Mouse (Mus musculus) testis, adult 2 months (tissue): ENCODE measurements around the gene Prune2. TPM values are rescaled to one million over a fixed set of nuclear protein-coding genes. Genes with fewer than 3 reads are reported as not detected.

Experiments
- H3K27ac ChIP-seq: fragments of 200-500 bp; 2 replicates; pipeline ENCODE4 v1.5.1; 2012; ENCODE audit warnings: low read depth, low read length; ENCODE audit not compliant: control insufficient read depth, insufficient read depth
- H3K27me3 ChIP-seq: fragments of 200-500 bp; 2 replicates; pipeline ENCODE4 v1.6.1; 2012; ENCODE audit warnings: mild to moderate bottlenecking, low read length, moderate library complexity; ENCODE audit not compliant: control insufficient read depth, insufficient read depth
- H3K36me3 ChIP-seq: fragments of 200-500 bp; 2 replicates; pipeline ENCODE4 v1.6.1; 2012; ENCODE audit warnings: mild to moderate bottlenecking, low read length; ENCODE audit not compliant: control insufficient read depth, insufficient read depth
- H3K4me1 ChIP-seq: fragments of 200-500 bp; 2 replicates; pipeline ENCODE4 v1.6.1; 2012; ENCODE audit warnings: low read length; ENCODE audit not compliant: control insufficient read depth, insufficient read depth
- H3K4me3 ChIP-seq: fragments of 200-500 bp; 2 replicates; pipeline ENCODE4 v1.5.1; 2012; ENCODE audit warnings: low read depth, mild to moderate bottlenecking, low read length, moderate library complexity, mixed read lengths; ENCODE audit not compliant: control insufficient read depth
- CTCF ChIP-seq: fragments of 200-500 bp; IDR thresholded peaks from 2 replicates; pipeline ENCODE4 v1.5.1; 2012; ENCODE audit warnings: low read depth, mild to moderate bottlenecking, inconsistent platforms, low read length, moderate library complexity; ENCODE audit not compliant: control insufficient read depth, insufficient read depth, insufficient replicate concordance
- POLR2A ChIP-seq: fragments of 200-500 bp; IDR thresholded peaks from 2 replicates; pipeline ENCODE4 v1.6.1; 2012; ENCODE audit warnings: low read depth, mild to moderate bottlenecking, inconsistent platforms, low read length, moderate library complexity; ENCODE audit not compliant: control insufficient read depth
- polyA plus RNA-seq: library from polyadenylated mRNA; depleted of rRNA; stranded (reverse); fragments of >200 nt; gene quantifications from 2 replicates; pipeline ENCODE4 v1.2.3, GENCODE M21; 2012

The Prune2 gene
- polyA plus RNA-seq, 1 experiment: 0.27 TPM

DNA sequence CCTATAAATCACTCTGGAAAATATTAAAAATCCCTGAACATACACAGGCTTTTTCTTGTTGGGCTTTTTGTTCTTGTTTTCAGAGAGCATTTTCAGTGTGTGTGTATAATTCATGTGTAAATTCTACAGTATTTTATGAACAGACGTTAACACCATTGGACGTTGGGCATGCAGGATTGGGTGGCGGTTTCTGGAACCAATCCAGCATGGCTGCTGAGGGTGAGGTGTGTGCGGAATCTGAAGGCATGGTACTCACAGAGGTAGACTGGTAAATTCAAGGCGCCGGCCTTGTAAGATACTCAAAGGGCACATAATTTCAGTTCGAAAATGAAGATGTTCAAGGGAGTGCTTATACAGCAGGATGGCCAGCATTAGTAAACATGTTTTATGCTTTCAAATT, 251.2 kb downstream of the Prune2 start:
- no peaks in the 10 kb centered on the region for H3K27me3 ChIP-seq
- no peaks in the 10 kb centered on the region for H3K4me1 ChIP-seq
- H3K27ac ChIP-seq: no peak overlapping the region
- no peak for TF ChIP-seq CTCF
- TF ChIP-seq POLR2A: no peak
- no peaks in the 10 kb centered on the region for H3K36me3 ChIP-seq
- H3K4me3 ChIP-seq: no peak overlapping the region

DNA sequence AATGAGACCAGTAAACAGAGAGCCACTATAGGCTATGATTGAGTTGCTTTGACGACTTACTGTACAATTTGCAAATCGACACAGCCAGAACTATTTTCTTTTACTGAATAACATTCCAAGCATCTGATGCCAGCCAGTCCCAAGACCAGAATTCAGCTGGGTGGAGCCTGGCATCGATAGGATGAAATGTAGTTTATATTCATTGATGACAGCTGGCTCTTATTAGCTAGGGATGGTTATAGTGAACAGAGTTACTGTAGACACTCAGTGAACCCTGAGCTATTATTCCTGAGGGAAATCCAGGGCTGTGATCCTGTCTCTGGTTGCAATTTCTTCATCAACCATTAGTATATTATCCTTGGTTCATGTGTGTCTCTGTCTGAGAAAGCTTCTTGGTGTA, 254.6 kb downstream of the Prune2 start:
- Histone ChIP-seq H3K36me3 (no peaks in the 10 kb centered on the region), H3K4me1 (no peaks in the 10 kb centered on the region), H3K27ac (no peak overlapping the region), H3K27me3 (no peaks in the 10 kb centered on the region), H3K4me3 (no peak overlapping the region)
- TF ChIP-seq CTCF: no peak
- TF ChIP-seq POLR2A: no peak

DNA sequence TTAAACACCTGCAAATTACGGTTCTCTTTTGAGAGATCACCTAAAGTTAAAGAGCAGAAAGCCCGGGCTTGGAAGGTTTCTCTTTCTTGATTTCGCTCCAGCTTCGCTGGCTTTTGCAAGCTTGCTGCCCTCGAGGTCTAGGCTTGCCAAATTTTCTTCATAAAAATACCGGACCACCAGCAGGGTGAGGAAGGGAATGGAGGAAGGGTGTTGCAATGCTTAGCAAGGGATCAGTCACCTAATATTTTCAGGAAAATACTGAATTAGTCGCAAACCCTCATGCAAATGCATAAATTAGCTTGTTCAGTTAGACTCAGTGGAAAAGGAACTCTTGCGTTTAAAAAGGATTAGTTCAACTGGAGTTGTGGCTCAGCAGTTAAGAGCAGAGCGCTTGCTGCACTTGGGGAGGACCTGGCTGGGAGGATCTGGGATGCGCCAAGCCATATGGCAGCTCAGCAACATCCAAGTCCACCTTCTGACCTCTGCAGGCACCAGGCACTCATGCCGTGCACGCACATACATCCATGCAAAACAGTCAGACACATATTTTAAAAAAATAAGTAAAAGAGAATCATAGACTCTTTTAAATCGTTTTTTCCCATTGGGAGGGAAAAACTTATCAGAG, 259.1 kb downstream of the Prune2 start:
- H3K4me1 ChIP-seq: no peaks in the 10 kb centered on the region
- TF ChIP-seq POLR2A (no peak), CTCF (no peak)
- H3K27ac ChIP-seq: no peak overlapping the region
- no peaks in the 10 kb centered on the region for H3K27me3 ChIP-seq
- no peak overlapping the region for H3K4me3 ChIP-seq
- H3K36me3 ChIP-seq: no peaks in the 10 kb centered on the region

DNA sequence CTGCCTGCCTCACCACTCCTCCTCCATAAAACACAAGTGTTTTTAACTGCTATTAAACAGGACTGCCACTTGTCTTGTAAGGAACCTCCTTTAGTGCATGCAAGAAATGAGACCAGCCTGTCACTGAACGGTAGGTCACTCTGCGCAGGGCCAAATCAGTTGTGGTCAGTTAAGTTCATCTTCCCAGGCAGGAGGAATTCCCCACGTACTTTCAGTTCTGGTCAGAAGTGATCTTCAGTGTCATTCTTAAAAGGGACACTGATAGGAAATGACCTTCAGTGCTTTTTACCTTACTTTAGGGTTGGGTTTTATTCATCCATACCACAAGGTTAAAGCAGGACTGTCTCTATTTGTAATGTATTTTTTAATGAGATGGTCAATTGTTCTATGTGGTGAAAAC, 262.3 kb downstream of the Prune2 start:
- Histone ChIP-seq H3K27me3 (no peaks in the 10 kb centered on the region), H3K27ac (no peak overlapping the region), H3K4me3 (no peak overlapping the region), H3K36me3 (no peaks in the 10 kb centered on the region), H3K4me1 (no peaks in the 10 kb centered on the region)
- TF ChIP-seq POLR2A (no peak), CTCF (no peak)

DNA sequence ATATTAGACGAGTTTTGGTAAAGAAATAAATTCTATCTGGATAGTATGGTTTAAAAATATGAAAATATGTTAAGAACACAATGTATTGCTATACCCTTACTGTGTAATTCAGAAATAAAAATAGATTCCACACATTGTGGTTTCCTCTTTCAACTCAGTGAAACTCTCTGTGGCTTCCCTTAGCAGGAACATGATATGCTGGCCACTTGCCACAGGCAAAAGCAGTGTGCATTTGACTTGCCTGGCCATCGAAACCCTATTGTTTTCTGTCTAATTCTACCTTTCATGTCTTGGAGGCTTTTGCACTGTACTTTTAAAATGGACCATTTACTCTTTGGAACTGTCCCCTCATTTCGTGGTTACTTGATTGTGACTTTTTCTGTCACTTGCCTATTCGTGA, 267.9 kb downstream of the Prune2 start:
- Histone ChIP-seq H3K4me3 (no peak overlapping the region), H3K27me3 (no peaks in the 10 kb centered on the region), H3K4me1 (no peaks in the 10 kb centered on the region), H3K27ac (no peak overlapping the region), H3K36me3 (no peaks in the 10 kb centered on the region)
- TF ChIP-seq CTCF (no peak), POLR2A (no peak)

DNA sequence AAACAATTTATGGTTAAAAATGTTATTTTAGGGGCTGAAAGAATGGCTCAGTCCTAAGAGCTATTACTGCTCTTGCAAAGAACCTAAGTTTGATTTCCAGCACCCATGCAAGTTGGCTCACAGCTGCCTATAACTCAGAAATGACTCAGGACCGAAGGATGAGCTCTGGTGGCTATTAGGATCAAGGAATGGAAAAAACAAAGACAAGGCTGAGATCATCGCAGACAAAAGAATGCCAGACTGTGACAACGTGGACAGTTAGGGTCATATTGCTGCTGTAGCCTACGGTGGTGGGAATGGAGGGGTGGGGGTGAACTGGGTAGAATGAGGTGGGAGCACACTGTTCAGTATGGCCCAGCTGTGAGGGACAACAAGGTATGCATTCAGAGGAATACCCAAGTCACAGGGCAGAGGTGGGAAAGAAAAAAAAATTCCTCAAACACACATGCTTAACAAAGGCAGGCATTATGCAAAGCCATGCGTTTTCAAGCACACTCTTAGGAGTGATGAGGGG, 269.7 kb downstream of the Prune2 start:
- TF ChIP-seq CTCF: no peak
- no peak for TF ChIP-seq POLR2A
- H3K36me3 ChIP-seq: no peaks in the 10 kb centered on the region
- H3K4me1 ChIP-seq: no peaks in the 10 kb centered on the region
- no peaks in the 10 kb centered on the region for H3K27me3 ChIP-seq
- H3K4me3 ChIP-seq: no peak overlapping the region
- H3K27ac ChIP-seq: no peak overlapping the region

DNA sequence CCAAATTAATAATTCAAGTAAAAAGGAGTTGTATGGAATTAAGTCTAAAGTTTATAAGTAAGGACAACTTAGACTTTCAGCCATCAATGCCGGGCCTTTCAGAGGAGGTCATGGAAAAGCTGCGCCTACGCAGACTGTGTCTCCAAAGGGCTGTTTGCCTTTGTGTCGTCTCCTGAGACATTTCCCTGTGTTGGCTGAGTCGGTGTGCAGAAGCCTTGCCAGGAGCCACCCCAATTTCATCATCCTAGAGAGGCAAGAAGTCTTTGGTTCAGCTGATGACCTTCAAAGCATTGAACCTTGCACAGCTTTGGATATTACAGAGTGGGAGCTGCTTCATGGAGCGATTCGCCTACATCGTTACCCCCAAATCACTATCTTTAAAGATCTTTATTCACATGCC, 270.2 kb downstream of the Prune2 start:
- no peak overlapping the region for H3K27ac ChIP-seq
- no peaks in the 10 kb centered on the region for H3K27me3 ChIP-seq
- H3K4me1 ChIP-seq: no peaks in the 10 kb centered on the region
- H3K4me3 ChIP-seq: no peak overlapping the region
- H3K36me3 ChIP-seq: no peaks in the 10 kb centered on the region
- TF ChIP-seq CTCF: no peak
- no peak for TF ChIP-seq POLR2A
